Mouse (Mus musculus) small intestine, adult 2 months (tissue): ENCODE measurements around the gene Gm20388. TPM values are rescaled to one million over a fixed set of nuclear protein-coding genes. Genes with fewer than 3 reads are reported as not detected.
A peak's percentile ranks its signal among the peaks of the same experiment; 100 is the strongest.

Source experiments
- H3K27ac ChIP-seq: fragments of 200-500 bp; 2 replicates; pipeline ENCODE4 v1.5.1; 2012; ENCODE audit warnings: low read depth, low read length, control low read depth, inconsistent platforms; ENCODE audit not compliant: insufficient read depth
- H3K27me3 ChIP-seq: fragments of 200-500 bp; 2 replicates; pipeline ENCODE4 v1.6.1; 2012; ENCODE audit warnings: mild to moderate bottlenecking, moderate library complexity, low read length, inconsistent platforms; ENCODE audit not compliant: control insufficient read depth, insufficient read depth
- H3K36me3 ChIP-seq: fragments of 200-500 bp; 2 replicates; pipeline ENCODE4 v1.6.1; 2012; ENCODE audit warnings: mild to moderate bottlenecking, low read length, control low read depth, inconsistent platforms; ENCODE audit not compliant: control insufficient read depth, insufficient read depth
- H3K4me1 ChIP-seq: fragments of 200-500 bp; 2 replicates; pipeline ENCODE4 v1.6.1; 2012; ENCODE audit warnings: low read length, inconsistent platforms, mixed read lengths; ENCODE audit not compliant: control insufficient read depth, insufficient read depth, insufficient read length
- H3K4me3 ChIP-seq: fragments of 200-500 bp; 2 replicates; pipeline ENCODE4 v1.5.1; 2012; ENCODE audit warnings: low read depth, mild to moderate bottlenecking, control low read depth, inconsistent platforms, low read length, moderate library complexity
- CTCF ChIP-seq: fragments of 200-500 bp; IDR thresholded peaks from 2 replicates; pipeline ENCODE4 v1.5.1; 2012; ENCODE audit warnings: low read depth, mild to moderate bottlenecking, control low read depth, inconsistent platforms, low read length, moderate library complexity, mixed read lengths; ENCODE audit not compliant: insufficient replicate concordance, insufficient read length; ENCODE audit errors: extremely low read depth
- POLR2A ChIP-seq: fragments of 200-500 bp; IDR thresholded peaks from 2 replicates; pipeline ENCODE4 v1.6.1; 2012; ENCODE audit warnings: low read depth, mild to moderate bottlenecking, control low read depth, inconsistent platforms, low read length, moderate library complexity
- WGBS: fragments of 180-500 bp; shearing (Covaris S2); methylation state at CpG from one replicate; pipeline ENCODE4 v1.1.7; 2018; 5-methylcytosine and 5-hydroxymethylcytosine counted together
- polyA plus RNA-seq: library from polyadenylated mRNA; depleted of rRNA; stranded (reverse); fragments of >200 nt; gene quantifications from 2 replicates; pipeline ENCODE4 v1.2.3, GENCODE M21; 2012

Gene Gm20388
- polyA plus RNA-seq, 1 experiment, result 37.3 TPM

GRCm38 (mm10) chr8:123759933-123760332 lies 3849.3 kb downstream of the Gm20388 start:
- Histone ChIP-seq H3K36me3 (no peaks in the 10 kb centered on the region), H3K4me1 (peaks cover 28% of the 10 kb centered on the region), H3K27me3 (no peaks in the 10 kb centered on the region), H3K4me3 (no peak overlapping the region), H3K27ac (no peak overlapping the region)
- TF ChIP-seq POLR2A (no peak), CTCF (no peak)
- 33% methylated on average over 10 of the region's 10 CpGs for WGBS

- Histone ChIP-seq H3K27me3 (no peaks in the 10 kb centered on the region), H3K4me1 (peaks cover 28% of the 10 kb centered on the region), H3K36me3 (no peaks in the 10 kb centered on the region), H3K27ac (no peak overlapping the region), H3K4me3 (no peak overlapping the region)
- TF ChIP-seq CTCF, result no peak
- TF ChIP-seq POLR2A, result no peak
- 35% methylated on average over 5 of the region's 5 CpGs for WGBS
These were observed 3849.9 kb downstream of the Gm20388 start for GRCm38 (mm10) chr8:123760579-123760978.

GRCm38 (mm10) chr8:123761266-123761882 lies 3850.7 kb downstream of the Gm20388 start:
- Histone ChIP-seq H3K36me3 (no peaks in the 10 kb centered on the region), H3K27me3 (no peaks in the 10 kb centered on the region), H3K27ac (no peak overlapping the region), H3K4me1 (peaks cover 25% of the 10 kb centered on the region), H3K4me3 (no peak overlapping the region)
- TF ChIP-seq CTCF (no peak), POLR2A (no peak)
- WGBS, result 45% methylated on average over 12 of the region's 12 CpGs

GRCm38 (mm10) chr8:123761883-123762270 lies 3851.2 kb downstream of the Gm20388 start:
- Histone ChIP-seq H3K27ac (no peak overlapping the region), H3K36me3 (no peaks in the 10 kb centered on the region), H3K27me3 (no peaks in the 10 kb centered on the region), H3K4me3 (no peak overlapping the region), H3K4me1 (peaks cover 23% of the 10 kb centered on the region)
- WGBS, result 58% methylated on average over 4 of the region's 4 CpGs
- TF ChIP-seq CTCF, result no peak

GRCm38 (mm10) chr8:123763355-123763754 lies 3852.7 kb downstream of the Gm20388 start:
- WGBS, result 7% methylated on average over 7 of the region's 7 CpGs
- 0 out of 2 replicates have a peak overlapping the region, but pooled peaks have one; percentile 14 for H3K27ac ChIP-seq
- H3K27me3 ChIP-seq, result no peaks in the 10 kb centered on the region
- TF ChIP-seq CTCF (no peak), POLR2A (no peak)
- peaks cover 20% of the 10 kb centered on the region for H3K4me1 ChIP-seq
- H3K4me3 ChIP-seq, result no peak overlapping the region
- no peaks in the 10 kb centered on the region for H3K36me3 ChIP-seq

GRCm38 (mm10) chr8:123764671-123765070 lies 3854.0 kb downstream of the Gm20388 start:
- no peaks in the 10 kb centered on the region for H3K27me3 ChIP-seq
- H3K27ac ChIP-seq, result no peak overlapping the region
- H3K4me3 ChIP-seq, result no peak overlapping the region
- TF ChIP-seq CTCF (peak; percentile 36; the same call in 1 of the 2 replicates), POLR2A (no peak)
- peaks cover 22% of the 10 kb centered on the region for H3K4me1 ChIP-seq
- WGBS, result 51% methylated on average over 4 of the region's 4 CpGs
- no peaks in the 10 kb centered on the region for H3K36me3 ChIP-seq

GRCm38 (mm10) chr8:123766516-123766915 lies 3855.9 kb downstream of the Gm20388 start:
- TF ChIP-seq POLR2A (no peak), CTCF (no peak)
- 88% methylated on average over 4 of the region's 4 CpGs for whole genome bisulfite sequencing
- Histone ChIP-seq H3K27ac (no peak overlapping the region), H3K36me3 (no peaks in the 10 kb centered on the region), H3K4me1 (peaks cover 10% of the 10 kb centered on the region), H3K27me3 (no peaks in the 10 kb centered on the region), H3K4me3 (no peak overlapping the region)
